Mouse (Mus musculus): ENCODE measurements around the gene Pfkfb4. TPM values are rescaled to one million over a fixed set of nuclear protein-coding genes. Genes with fewer than 3 reads are reported as not detected.
A peak's percentile ranks its signal among the peaks of the same experiment; 100 is the strongest.

The Pfkfb4 gene
- 10 to 100 TPM; 15.9 to 16.7 TPM for total RNA-seq (2021)
- long read RNA-seq, experiment 1, transcript Pfkfb4-203 (14 exons, 3,488 nt) = major isoform, 8 of 21 reads
- long read RNA-seq, experiment 1, partial matches to known transcripts = 2 of 21 reads
- long read RNA-seq, experiment 1, other reads (novel, unspliced or antisense) = 11 of 21 reads
- long read RNA-seq, experiment 2, partial matches to known transcripts = 2 of 16 reads
- long read RNA-seq, experiment 2, other reads (novel, unspliced or antisense) = 10 of 16 reads

GRCm38 (mm10) chr9:108991428-108992084 is at the start of gene Pfkfb4:
Gene Pfkfb4, plus strand, starts transcription at chr9:108991778.
- intact Hi-C loops (cut with DNase I) = no loop called here
- peak; percentile 93 to 97 for DNase-seq (ENCODE audit: low spot score in 2 of 2)

GRCm38 (mm10) chr9:108945111-108945510 is 46.5 kb upstream of the Pfkfb4 start:
- DNase-seq (ENCODE audit: low spot score in 2 of 2) = no peak
- intact Hi-C loops (cut with DNase I) = no loop called here

GRCm38 (mm10) chr9:108945608-108946007 is 46.0 kb upstream of the Pfkfb4 start:
- no peak for DNase-seq (ENCODE audit: low spot score in 2 of 2)
- intact Hi-C loops (cut with DNase I) = no loop called here

- intact Hi-C loops (cut with DNase I) = no loop called here
Measured at GRCm38 (mm10) chr9:108949231-108949966, 42.2 kb upstream of the Pfkfb4 start.

GRCm38 (mm10) chr9:108949967-108950728 is 41.4 kb upstream of the Pfkfb4 start:
- DNase-seq (ENCODE audit: low spot score in 2 of 2) = no peak
- intact Hi-C loops (cut with DNase I) = no loop called here

More at GRCm38 (mm10) chr9:108949231-108949966, 42.2 kb upstream of the Pfkfb4 start:
- DNase-seq (ENCODE audit: low spot score in 2 of 2) = no peak

GRCm38 (mm10) chr9:108953081-108953636 is 38.4 kb upstream of the Pfkfb4 start, which contains the start of gene Col7a1:
Gene Col7a1, plus strand, starts transcription at chr9:108953586.
- intact Hi-C loops (cut with DNase I) = no loop called here
- no peak for DNase-seq (ENCODE audit: low spot score in 2 of 2)

- intact Hi-C loops (cut with DNase I) = no loop called here
- no peak for DNase-seq (ENCODE audit: low spot score in 2 of 2)
Measured at GRCm38 (mm10) chr9:108955241-108955640, 36.3 kb upstream of the Pfkfb4 start.

- intact Hi-C loops (cut with DNase I) = no loop called here
- no peak for DNase-seq (ENCODE audit: low spot score in 2 of 2)
Measured at GRCm38 (mm10) chr9:108955846-108956245, 35.7 kb upstream of the Pfkfb4 start.

GRCm38 (mm10) chr9:108963577-108963976 is 28.0 kb upstream of the Pfkfb4 start:
- intact Hi-C loops (cut with DNase I) = no loop called here
- no peak for DNase-seq (ENCODE audit: low spot score in 2 of 2)

- no peak for DNase-seq (ENCODE audit: low spot score in 2 of 2)
- intact Hi-C loops (cut with DNase I) = no loop called here
Measured at GRCm38 (mm10) chr9:108964338-108964737, 27.2 kb upstream of the Pfkfb4 start.

- intact Hi-C loops (cut with DNase I) = no loop called here
- DNase-seq (ENCODE audit: low spot score in 2 of 2) = no peak
Measured at GRCm38 (mm10) chr9:108970623-108971022, 21.0 kb upstream of the Pfkfb4 start.

- intact Hi-C loops (cut with DNase I) = no loop called here
- DNase-seq (ENCODE audit: low spot score in 2 of 2) = no peak
Measured at GRCm38 (mm10) chr9:108976483-108976882, 15.1 kb upstream of the Pfkfb4 start.

- intact Hi-C loops (cut with DNase I) = no loop called here
- no peak for DNase-seq (ENCODE audit: low spot score in 2 of 2)
Measured at GRCm38 (mm10) chr9:108977966-108978365, 13.6 kb upstream of the Pfkfb4 start.

- intact Hi-C loops (cut with DNase I) = no loop called here
- DNase-seq (ENCODE audit: low spot score in 2 of 2) = no peak
Measured at GRCm38 (mm10) chr9:108982498-108982897, 9.1 kb upstream of the Pfkfb4 start.

- intact Hi-C loops (cut with DNase I) = no loop called here
- DNase-seq (ENCODE audit: low spot score in 2 of 2) = no peak
Measured at GRCm38 (mm10) chr9:108983209-108983608, 8.4 kb upstream of the Pfkfb4 start.

GRCm38 (mm10) chr9:108985710-108986109 is 5.9 kb upstream of the Pfkfb4 start, which contains the start of gene Ucn2:
Gene Ucn2, plus strand, starts transcription at chr9:108986010.
- intact Hi-C loops (cut with DNase I) = loop anchor here (5.0 kb wide), 1 partner anchor 48 kb away; the partner anchor contains the start of gene Uqcrc1
- no peak for DNase-seq (ENCODE audit: low spot score in 2 of 2)

- intact Hi-C loops (cut with DNase I) = loop anchor here (5.0 kb wide), 1 partner anchor 51 kb away; the partner anchor contains the start of gene Uqcrc1
- no peak for DNase-seq (ENCODE audit: low spot score in 2 of 2)
Measured at GRCm38 (mm10) chr9:108987704-108988350, 3.8 kb upstream of the Pfkfb4 start.

GRCm38 (mm10) chr9:108989802-108990461 is 1.6 kb upstream of the Pfkfb4 start:
- intact Hi-C loops (cut with DNase I) = loop anchor here (5.0 kb wide), 1 partner anchor 53 kb away; the partner anchor contains the start of gene Uqcrc1
- DNase-seq (ENCODE audit: low spot score in 2 of 2) = peak in 1 of 2 experiments; percentile 17
